Mouse (Mus musculus): ENCODE measurements around the gene A730071L15Rik.

The A730071L15Rik gene

GRCm38 (mm10) chr11:6183246-6183645, 16.6 kb upstream of the A730071L15Rik start:
- DNase-seq (ENCODE audit: low spot score), result no peak

GRCm38 (mm10) chr11:6184202-6184935, 15.5 kb upstream of the A730071L15Rik start:
- no peak for DNase-seq (ENCODE audit: low spot score)

GRCm38 (mm10) chr11:6187399-6187798, 12.4 kb upstream of the A730071L15Rik start:
- no peak for DNase-seq (ENCODE audit: low spot score)

GRCm38 (mm10) chr11:6187878-6188277, 12.0 kb upstream of the A730071L15Rik start:
- peak; percentile 57 for DNase-seq (ENCODE audit: low spot score)

- DNase-seq (ENCODE audit: low spot score), result no peak
These were observed 3.0 kb upstream of the A730071L15Rik start for GRCm38 (mm10) chr11:6196780-6197179.

GRCm38 (mm10) chr11:6198449-6198848, 1.4 kb upstream of the A730071L15Rik start:
- DNase-seq (ENCODE audit: low spot score), result no peak

- DNase-seq (ENCODE audit: low spot score), result peak; percentile 90
These were observed 299 bp downstream of the A730071L15Rik start, which contains the start of gene Nudcd3 for GRCm38 (mm10) chr11:6200087-6200569. Gene Nudcd3, minus strand, starts transcription at chr11:6200415.

GRCm38 (mm10) chr11:6200570-6200969, 741 bp downstream of the A730071L15Rik start:
- DNase-seq (ENCODE audit: low spot score), result no peak

- no peak for DNase-seq (ENCODE audit: low spot score)
These were observed 7.3 kb downstream of the A730071L15Rik start for GRCm38 (mm10) chr11:6207090-6207489.

- DNase-seq (ENCODE audit: low spot score), result no peak
These were observed 8.3 kb downstream of the A730071L15Rik start for GRCm38 (mm10) chr11:6208158-6208557.

- no peak for DNase-seq (ENCODE audit: low spot score)
These were observed 17.0 kb downstream of the A730071L15Rik start for GRCm38 (mm10) chr11:6216834-6217233.

- DNase-seq (ENCODE audit: low spot score), result no peak
These were observed 18.5 kb downstream of the A730071L15Rik start for GRCm38 (mm10) chr11:6218189-6218896.

- no peak for DNase-seq (ENCODE audit: low spot score)
These were observed 20.1 kb downstream of the A730071L15Rik start for GRCm38 (mm10) chr11:6219967-6220366.

GRCm38 (mm10) chr11:6222187-6222586, 22.4 kb downstream of the A730071L15Rik start:
- no peak for DNase-seq (ENCODE audit: low spot score)

GRCm38 (mm10) chr11:6224541-6225229, 24.9 kb downstream of the A730071L15Rik start:
- DNase-seq (ENCODE audit: low spot score), result no peak

- no peak for DNase-seq (ENCODE audit: low spot score)
These were observed 30.2 kb downstream of the A730071L15Rik start, which contains the start of gene Npc1l1 for GRCm38 (mm10) chr11:6230012-6230411. Gene Npc1l1, minus strand, starts transcription at chr11:6230143.

GRCm38 (mm10) chr11:6233025-6233424, 33.2 kb downstream of the A730071L15Rik start:
- DNase-seq (ENCODE audit: low spot score), result no peak

GRCm38 (mm10) chr11:6244707-6245106, 44.9 kb downstream of the A730071L15Rik start:
- DNase-seq (ENCODE audit: low spot score), result no peak
